Mouse (Mus musculus) midbrain, embryonic 10.5 days (tissue): ENCODE measurements around the gene Mbl2. TPM values are rescaled to one million over a fixed set of nuclear protein-coding genes. Genes with fewer than 3 reads are reported as not detected.
A peak's percentile ranks its signal among the peaks of the same experiment; 100 is the strongest.

ENCODE experiments used
- DNase-seq: peaks from one replicate; pipeline ENCODE4 v3.0.0-alpha.2; 2017; ENCODE audit warnings: low spot score
- H3K27ac ChIP-seq: fragments of 300-500 bp; sonication (generic); replicated peaks from 2 replicates; pipeline ENCODE4 v1.5.1; 2016; ENCODE audit warnings: mild to moderate bottlenecking
- H3K27me3 ChIP-seq: fragments of 300-500 bp; sonication (generic); 2 replicates; pipeline ENCODE4 v1.6.1; 2016; ENCODE audit warnings: low read depth, mild to moderate bottlenecking; ENCODE audit not compliant: poor library complexity, severe bottlenecking
- H3K36me3 ChIP-seq: fragments of 300-500 bp; sonication (generic); 2 replicates; pipeline ENCODE4 v1.6.1; 2016; ENCODE audit warnings: mild to moderate bottlenecking, moderate library complexity
- H3K4me1 ChIP-seq: fragments of 300-500 bp; sonication (generic); 2 replicates; pipeline ENCODE4 v1.6.1; 2016
- H3K4me3 ChIP-seq: fragments of 300-500 bp; sonication (generic); 2 replicates; pipeline ENCODE4 v1.5.1; 2016; ENCODE audit warnings: mild to moderate bottlenecking, moderate library complexity
- H3K9me3 ChIP-seq: fragments of 300-500 bp; sonication (generic); replicated peaks from 2 replicates; pipeline ENCODE4 v1.6.1; 2016; ENCODE audit warnings: mild to moderate bottlenecking
- WGBS: fragments of 180-500 bp; shearing (Covaris S2); methylation state at CpG from one replicate; pipeline ENCODE4 v1.1.7; 2016; 5-methylcytosine and 5-hydroxymethylcytosine counted together
- microRNA-seq: library from miRNA; unstranded; fragments of <30 nt; microRNA quantifications from one replicate; pipeline ENCODE4, GENCODE M21; 2017
- polyA plus RNA-seq: library from polyadenylated mRNA; unstranded; fragments of >200 nt; fragmentation: Nextera tagmentation; extraction: Ambion mirVana; gene quantifications from 2 replicates; pipeline ENCODE4 v1.2.1, GENCODE M21; 2016

Gene Mbl2
- polyA plus RNA-seq, 1 experiment from 2014 or later, result not detected

DNA sequence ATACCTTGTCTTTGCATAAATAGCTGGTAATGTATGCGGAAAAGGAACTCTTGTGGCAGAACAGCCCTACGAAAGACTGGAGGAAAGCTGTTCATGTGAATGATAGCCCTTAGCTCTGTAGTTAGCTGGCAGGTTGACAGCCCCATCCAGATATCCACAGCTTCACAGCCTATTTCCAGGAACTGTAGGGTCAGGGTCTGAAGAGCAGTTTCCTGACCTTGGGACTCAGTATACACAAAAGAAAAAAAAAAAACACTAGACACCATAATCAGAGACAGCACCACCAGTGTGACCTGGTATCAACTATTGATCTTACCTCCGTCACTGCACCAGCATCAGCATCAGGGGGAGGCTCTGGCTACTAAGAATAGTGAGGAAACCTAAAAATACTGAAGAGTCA lies 3.3 kb upstream of the Mbl2 start:
- Histone ChIP-seq H3K27ac (no peak overlapping the region), H3K4me3 (no peak overlapping the region), H3K36me3 (no peaks in the 10 kb centered on the region), H3K9me3 (no peaks in the 10 kb centered on the region), H3K4me1 (no peaks in the 10 kb centered on the region), H3K27me3 (no peaks in the 10 kb centered on the region)
- no peak for DNase-seq
- WGBS, result 79% methylated on average over 3 of the region's 3 CpGs

DNA sequence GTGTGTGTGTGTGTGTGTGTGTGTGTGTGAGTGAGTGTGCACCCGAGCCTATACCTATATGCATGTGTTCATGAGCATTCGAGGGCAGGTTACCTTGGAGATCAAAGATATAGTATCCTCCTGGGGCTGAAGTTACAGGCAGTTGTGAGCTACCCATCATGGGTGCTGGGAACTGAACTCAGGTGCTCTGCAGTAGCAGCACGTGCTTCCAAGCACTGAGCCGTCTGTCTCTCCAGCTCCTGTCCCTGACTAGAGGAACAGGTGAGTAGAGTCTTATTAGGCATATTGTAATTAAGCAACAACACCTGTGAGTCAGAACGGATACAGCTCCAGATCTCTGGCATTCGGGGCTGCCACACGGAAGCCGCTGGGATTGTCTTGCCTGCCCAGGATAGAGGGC lies 1.7 kb downstream of the Mbl2 start:
- WGBS, result 84% methylated on average over 8 of the region's 8 CpGs
- Histone ChIP-seq H3K27ac (no peak overlapping the region), H3K27me3 (no peaks in the 10 kb centered on the region), H3K4me3 (no peak overlapping the region), H3K9me3 (no peaks in the 10 kb centered on the region), H3K4me1 (no peaks in the 10 kb centered on the region), H3K36me3 (no peaks in the 10 kb centered on the region)
- no peak for DNase-seq

DNA sequence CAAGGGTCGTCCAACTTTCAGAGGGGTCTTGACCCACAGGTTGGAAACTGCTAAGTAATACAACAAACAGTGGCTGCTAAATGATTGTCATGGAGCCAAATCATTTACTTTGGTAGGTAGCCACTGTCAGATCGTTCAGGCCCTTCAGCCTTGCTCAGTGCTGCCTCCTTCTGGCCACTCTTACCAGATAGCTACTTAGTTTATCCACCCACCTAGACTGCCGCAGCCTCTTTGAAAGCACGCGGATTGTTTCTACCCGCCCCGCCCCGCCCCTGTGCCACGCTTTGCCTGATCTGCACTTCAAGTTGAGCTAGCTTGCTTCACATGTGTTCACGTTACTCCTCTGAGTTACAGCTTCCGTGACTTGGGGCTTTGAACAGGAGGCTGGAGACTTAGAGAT lies 14.6 kb downstream of the Mbl2 start:
- DNase-seq, result peak; percentile 51
- no peaks in the 10 kb centered on the region for H3K9me3 ChIP-seq
- H3K4me3 ChIP-seq, result no peak overlapping the region
- 0 out of 2 replicates have a peak, but pooled peaks cover 4% of the 10 kb centered on the region for H3K4me1 ChIP-seq
- 18% methylated on average over 11 of the region's 11 CpGs for WGBS
- H3K36me3 ChIP-seq, result no peaks in the 10 kb centered on the region
- no peak overlapping the region for H3K27ac ChIP-seq
- peaks cover 15% of the 10 kb centered on the region for H3K27me3 ChIP-seq

GRCm38 (mm10) chr19:30248822-30249221 lies 16.1 kb downstream of the Mbl2 start:
- DNase-seq, result peak; percentile 63
- no peak overlapping the region for H3K4me3 ChIP-seq
- H3K27me3 ChIP-seq, result peaks cover 15% of the 10 kb centered on the region
- no peak overlapping the region for H3K27ac ChIP-seq
- WGBS, result 9% methylated on average over 8 of the region's 8 CpGs
- no peaks in the 10 kb centered on the region for H3K9me3 ChIP-seq
- no peaks in the 10 kb centered on the region for H3K36me3 ChIP-seq
- 0 out of 2 replicates have a peak, but pooled peaks cover 4% of the 10 kb centered on the region for H3K4me1 ChIP-seq

- no peak overlapping the region for H3K4me3 ChIP-seq
- peaks cover 10% of the 10 kb centered on the region for H3K27me3 ChIP-seq
- H3K9me3 ChIP-seq, result no peaks in the 10 kb centered on the region
- no peaks in the 10 kb centered on the region for H3K36me3 ChIP-seq
- no peak overlapping the region for H3K27ac ChIP-seq
- WGBS, result 57% methylated on average over 2 of the region's 2 CpGs
- peaks cover 5% of the 10 kb centered on the region; the same call in 1 of the 2 replicates for H3K4me1 ChIP-seq
- DNase-seq, result no peak
Measured at GRCm38 (mm10) chr19:30252253-30252652, 19.5 kb downstream of the Mbl2 start.

DNA sequence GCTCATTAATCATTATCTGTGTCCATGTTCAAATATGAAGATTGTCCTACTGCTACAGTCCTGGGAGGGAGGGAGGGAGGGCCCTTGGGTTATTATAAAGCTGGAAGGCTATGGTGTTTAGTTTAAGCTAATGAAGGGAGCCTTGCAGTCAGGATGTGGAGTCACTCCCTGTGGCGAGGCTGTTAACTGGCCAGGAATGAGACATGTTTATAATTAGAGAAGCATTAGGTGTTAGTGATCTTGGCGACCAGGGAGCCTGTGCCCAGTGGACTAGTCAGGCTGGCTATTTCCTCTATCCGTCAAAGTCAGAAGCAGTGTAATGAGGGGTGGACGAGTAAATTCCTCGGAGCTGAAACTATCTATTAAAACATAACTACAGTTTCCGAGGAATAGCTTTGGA lies 23.6 kb downstream of the Mbl2 start:
- no peak for DNase-seq

DNA sequence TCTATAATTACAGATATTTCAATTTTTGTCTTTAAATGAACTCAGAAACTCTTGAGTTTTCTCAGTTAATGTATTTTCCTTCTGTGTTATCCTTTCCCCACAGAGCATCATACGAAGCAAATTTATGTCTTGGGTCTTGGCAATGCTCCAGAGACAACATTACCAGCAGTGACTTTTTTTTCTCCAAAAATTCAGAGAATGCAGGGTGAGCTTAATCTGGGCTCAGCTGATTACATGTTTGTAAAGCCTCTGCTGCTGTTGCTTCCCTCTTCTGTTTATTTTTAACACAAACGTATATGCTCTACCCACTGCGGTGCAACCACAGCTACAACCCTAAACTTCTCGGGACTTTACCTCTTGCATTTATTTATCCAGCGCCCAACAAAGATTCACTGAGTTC lies 48.4 kb downstream of the Mbl2 start:
- no peak overlapping the region for H3K27ac ChIP-seq
- no peak overlapping the region for H3K4me3 ChIP-seq
- 77% methylated on average over 5 of the region's 5 CpGs for WGBS
- H3K4me1 ChIP-seq, result no peaks in the 10 kb centered on the region
- H3K27me3 ChIP-seq, result no peaks in the 10 kb centered on the region
- no peaks in the 10 kb centered on the region for H3K36me3 ChIP-seq
- H3K9me3 ChIP-seq, result no peaks in the 10 kb centered on the region
- no peak for DNase-seq

More for the DNA sequence above, 23.6 kb downstream of the Mbl2 start:
- H3K4me3 ChIP-seq, result no peak overlapping the region
- H3K36me3 ChIP-seq, result no peaks in the 10 kb centered on the region
- H3K27ac ChIP-seq, result no peak overlapping the region
- H3K27me3 ChIP-seq, result no peaks in the 10 kb centered on the region
- 58% methylated on average over 6 of the region's 6 CpGs for WGBS
- peaks cover 10% of the 10 kb centered on the region for H3K4me1 ChIP-seq
- H3K9me3 ChIP-seq, result no peaks in the 10 kb centered on the region

DNA sequence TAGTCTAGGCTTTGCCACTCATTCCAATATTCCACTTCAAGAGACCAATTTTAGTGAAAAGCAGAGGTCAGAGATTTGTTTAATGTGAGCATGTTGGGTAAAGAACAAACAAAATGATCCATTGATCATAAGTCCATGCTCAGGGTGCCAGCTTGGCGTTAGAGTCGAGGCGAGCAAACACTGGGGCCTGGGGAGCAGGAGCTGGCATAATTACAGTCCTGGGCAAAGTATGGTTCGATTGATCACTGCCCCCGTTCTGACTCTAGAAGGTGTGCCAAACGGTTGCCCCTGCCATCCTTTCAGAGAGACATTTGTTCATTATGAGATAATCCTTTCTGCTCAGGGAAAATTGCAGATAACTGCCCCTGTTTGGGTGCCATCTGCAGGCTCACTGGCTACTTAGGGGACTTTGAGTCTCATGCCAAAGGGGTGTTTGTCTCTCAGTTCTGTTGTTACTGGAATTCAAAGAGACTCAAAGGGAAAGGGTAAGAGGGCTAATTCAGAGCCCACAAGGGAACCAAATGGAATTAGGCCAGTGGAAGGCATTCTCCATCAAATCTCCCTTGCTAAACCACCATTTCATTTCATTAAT lies 55.3 kb downstream of the Mbl2 start:
- H3K27me3 ChIP-seq, result no peaks in the 10 kb centered on the region
- no peak overlapping the region for H3K27ac ChIP-seq
- 92% methylated on average over 6 of the region's 6 CpGs for WGBS
- DNase-seq, result no peak
- no peaks in the 10 kb centered on the region for H3K4me1 ChIP-seq
- no peaks in the 10 kb centered on the region for H3K9me3 ChIP-seq
- no peak overlapping the region for H3K4me3 ChIP-seq
- no peaks in the 10 kb centered on the region for H3K36me3 ChIP-seq

Small RNA genes lying within 50 kb of the gene (microRNA-seq; reads per million reads assigned to microRNA genes)
- gene Gm24108, result not detected

Other genes starting within 250 kb of the Mbl2 start
- gene Trpd52l3, start 229.2 kb upstream of the Mbl2 start, polyA plus RNA-seq, result not detected in 2 replicates
- 80.3 and 82.0 TPM in 2 replicates for gene Uhrf2, start 202.4 kb upstream of the Mbl2 start, polyA plus RNA-seq
- 24.7 and 26.0 TPM in 2 replicates for gene Gldc, start 57.5 kb upstream of the Mbl2 start, polyA plus RNA-seq